Comparison of ENCODE assay signal across 6 mouse cellular contexts in the genomic region with DNA sequence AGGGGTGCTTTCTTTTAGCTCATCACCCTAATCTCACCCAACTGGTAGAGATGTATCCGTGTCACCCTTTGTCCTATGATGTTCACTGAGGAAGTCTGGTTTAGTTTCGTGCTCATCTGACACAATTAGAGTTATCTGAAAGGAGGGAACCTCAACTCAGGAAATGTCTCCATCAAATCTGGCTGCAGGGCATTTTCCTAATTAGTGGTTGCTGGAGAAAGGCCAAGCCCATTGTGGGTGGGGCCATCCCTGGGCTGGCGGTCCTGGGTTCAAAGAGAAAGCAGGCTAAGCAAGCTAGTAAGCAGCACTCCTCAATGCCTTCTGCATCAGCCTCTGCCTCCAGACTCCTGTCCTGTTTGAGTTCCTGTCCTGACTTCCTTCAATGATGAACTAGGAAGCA. TPM values are rescaled to one million over a fixed set of nuclear protein-coding genes. Genes with fewer than 3 reads are reported as not detected.
"Had no signal": no experiment of that assay in that cellular context is flagged by ENCODE, and none has a peak within 500 bp of the region (broad histone marks: within the 10 kb centered on the region; RNA-seq: fewer than 3 reads in every experiment).

No protein-coding gene starts in this region.

- H3K36me3 ChIP-seq: neural tube, embryonic 13.5 days had no signal

- H3K4me3 ChIP-seq: layer of hippocampus, adult 2 months had no signal

- H3K27ac ChIP-seq: limb, embryonic 13.5 days; liver, embryonic 14.5 days had no signal

- H3K9me3 ChIP-seq: limb, embryonic 13.5 days; neural tube, embryonic 13.5 days had no signal

- H3K9ac ChIP-seq: limb, embryonic 13.5 days; liver, embryonic 14.5 days had no signal

RNA-seq across cellular contexts. Expression of a gene that starts 10.4 kb away (rescaled TPM):
- total RNA-seq: liver, adult 2 months had no signal

RNA-seq across cellular contexts. Expression of a gene that starts 14.9 kb away (rescaled TPM):
- total RNA-seq: layer of hippocampus, adult 2 months; layer of hippocampus, postnatal 10 days; liver, adult 2 months had no signal
- polyA plus RNA-seq: liver, adult 2 months had no signal
